Mouse (Mus musculus): ENCODE results near the gene Cntnap5a.

Cntnap5a gene

GRCm38 (mm10) chr1:115684518-115685368 is at the start of gene Cntnap5a:
Gene Cntnap5a (plus strand): TSS chr1:115684756.
- DNase-seq (ENCODE audit: low spot score), result peak; percentile 85

- no peak for DNase-seq (ENCODE audit: low spot score)
Measured at GRCm38 (mm10) chr1:115646921-115647320, 37.6 kb upstream of the Cntnap5a start.

GRCm38 (mm10) chr1:115658343-115659064 is 26.1 kb upstream of the Cntnap5a start:
- no peak for DNase-seq (ENCODE audit: low spot score)

- no peak for DNase-seq (ENCODE audit: low spot score)
Measured at GRCm38 (mm10) chr1:115686494-115686893, 1.9 kb downstream of the Cntnap5a start.

- DNase-seq (ENCODE audit: low spot score), result no peak
Measured at GRCm38 (mm10) chr1:115699798-115700197, 15.2 kb downstream of the Cntnap5a start.

GRCm38 (mm10) chr1:115742556-115742955 is 58.0 kb downstream of the Cntnap5a start:
- no peak for DNase-seq (ENCODE audit: low spot score)

- DNase-seq (ENCODE audit: low spot score), result no peak
Measured at GRCm38 (mm10) chr1:115745569-115745968, 61.0 kb downstream of the Cntnap5a start.

GRCm38 (mm10) chr1:115784737-115785136 is 100.2 kb downstream of the Cntnap5a start:
- no peak for DNase-seq (ENCODE audit: low spot score)

GRCm38 (mm10) chr1:115842591-115842990 is 158.0 kb downstream of the Cntnap5a start:
- no peak for DNase-seq (ENCODE audit: low spot score)

- DNase-seq (ENCODE audit: low spot score), result no peak
Measured at GRCm38 (mm10) chr1:115847605-115848004, 163.0 kb downstream of the Cntnap5a start.

GRCm38 (mm10) chr1:115852206-115852605 is 167.7 kb downstream of the Cntnap5a start:
- DNase-seq (ENCODE audit: low spot score), result no peak

GRCm38 (mm10) chr1:115918396-115918795 is 233.8 kb downstream of the Cntnap5a start:
- DNase-seq (ENCODE audit: low spot score), result no peak

GRCm38 (mm10) chr1:115925953-115926665 is 241.6 kb downstream of the Cntnap5a start:
- no peak for DNase-seq (ENCODE audit: low spot score)

GRCm38 (mm10) chr1:115932045-115932444 is 247.5 kb downstream of the Cntnap5a start:
- DNase-seq (ENCODE audit: low spot score), result no peak

- DNase-seq (ENCODE audit: low spot score), result no peak
Measured at GRCm38 (mm10) chr1:115945892-115946291, 261.3 kb downstream of the Cntnap5a start.

- DNase-seq (ENCODE audit: low spot score), result no peak
Measured at GRCm38 (mm10) chr1:115956528-115956927, 272.0 kb downstream of the Cntnap5a start.

- DNase-seq (ENCODE audit: low spot score), result no peak
Measured at GRCm38 (mm10) chr1:115964993-115965575, 280.5 kb downstream of the Cntnap5a start.

GRCm38 (mm10) chr1:115990204-115990603 is 305.6 kb downstream of the Cntnap5a start:
- no peak for DNase-seq (ENCODE audit: low spot score)

- DNase-seq (ENCODE audit: low spot score), result no peak
Measured at GRCm38 (mm10) chr1:116015768-116016167, 331.2 kb downstream of the Cntnap5a start.

GRCm38 (mm10) chr1:116029653-116030052 is 345.1 kb downstream of the Cntnap5a start:
- DNase-seq (ENCODE audit: low spot score), result no peak

- no peak for DNase-seq (ENCODE audit: low spot score)
Measured at GRCm38 (mm10) chr1:116035897-116036296, 351.3 kb downstream of the Cntnap5a start.

GRCm38 (mm10) chr1:116036894-116037293 is 352.3 kb downstream of the Cntnap5a start:
- DNase-seq (ENCODE audit: low spot score), result no peak

All from testis, postnatal 10 days (tissue).